Mouse (Mus musculus) embryonic fibroblast, embryonic 13.5 days (primary cell): ENCODE results near the gene Pigo.

Experiments
- CTCF ChIP-seq: IDR thresholded peaks from 2 replicates; pipeline ENCODE4 v1.5.1; 2011; ENCODE audit warnings: mild to moderate bottlenecking, control low read depth, low read length, moderate library complexity, borderline replicate concordance; ENCODE audit not compliant: insufficient read depth
- POLR2A ChIP-seq: IDR thresholded peaks from 2 replicates; pipeline ENCODE4 v1.6.1; 2011; ENCODE audit warnings: low read depth, mild to moderate bottlenecking, control low read depth, low read length, moderate library complexity

- TF ChIP-seq POLR2A (no peak), CTCF (no peak)
Measured at GRCm38 (mm10) chr4:42969304-42969703, 56.3 kb downstream of the Pigo start, which contains the start of gene 1700022I11Rik.
